Mouse (Mus musculus) CH12.LX (cell line): ENCODE measurements at regions not wholly inside any gene's neighbourhood (a gene's known extent, or its start where the extent isn't known, plus 50 kb on each side); places are given as distances from the start of the nearest gene placed in this dataset.

Experiments
- DNase-seq: peaks from one replicate; pipeline ENCODE4 v3.0.0-alpha.2; 2013; ENCODE audit errors: extremely low read depth
- H3K27ac ChIP-seq: 2 replicates; pipeline ENCODE4 v1.5.1; 2012; ENCODE audit warnings: low read depth, mild to moderate bottlenecking, control low read depth, moderate library complexity; ENCODE audit not compliant: insufficient read depth
- H3K27me3 ChIP-seq: replicated peaks from 2 replicates; pipeline ENCODE3; 2012; ENCODE audit warnings: inconsistent platforms
- H3K36me3 ChIP-seq, 2 experiments: replicated peaks in 1 of 2; 2 replicates each; pipeline versions ENCODE3 to v1.6.1; 2012; ENCODE audit warnings: inconsistent platforms in 1 of 2, low read length in 1 of 2, mild to moderate bottlenecking in 1 of 2, mixed read lengths in 1 of 2, moderate library complexity in 1 of 2; ENCODE audit not compliant: control insufficient read depth in 1 of 2, insufficient read depth in 1 of 2
- H3K4me1 ChIP-seq, 2 experiments: 2 replicates each; pipeline ENCODE4 v1.6.1; 2012; ENCODE audit warnings: inconsistent platforms in 1 of 2, moderate library complexity in 1 of 2; ENCODE audit not compliant: insufficient read depth in 2 of 2, control insufficient read depth in 1 of 2
- H3K4me2 ChIP-seq: 2 replicates; pipeline ENCODE4 v1.6.1; 2012; ENCODE audit warnings: low read depth, mild to moderate bottlenecking, control low read depth; ENCODE audit not compliant: poor library complexity, insufficient read depth, severe bottlenecking
- H3K4me3 ChIP-seq, 3 experiments: fragments of 150-350 bp in 1 of 3; sonication (generic) in 1 of 3; replicated peaks in 1 of 3; 2 replicates each; pipeline versions ENCODE3 to v1.5.1; 2011 to 2012; ENCODE audit warnings: low read depth in 2 of 3, low read length in 2 of 3, mild to moderate bottlenecking in 2 of 3, moderate library complexity in 2 of 3, control low read depth in 1 of 3, improper control_type of control experiment in 1 of 3, inconsistent platforms in 1 of 3, mixed read lengths in 1 of 3; ENCODE audit not compliant: poor library complexity in 1 of 3
- H3K79me2 ChIP-seq: replicated peaks from 2 replicates; pipeline ENCODE4 v1.6.1; 2012; ENCODE audit warnings: mild to moderate bottlenecking, moderate library complexity; ENCODE audit not compliant: control insufficient read depth, poor library complexity, insufficient read depth, severe bottlenecking; ENCODE audit errors: extremely low read depth
- H3K9ac ChIP-seq: 2 replicates; pipeline ENCODE4 v1.6.1; 2012; ENCODE audit warnings: low read depth, mild to moderate bottlenecking, control low read depth, moderate library complexity; ENCODE audit not compliant: insufficient read depth
- H3K9me3 ChIP-seq: replicated peaks from 2 replicates; pipeline ENCODE3; 2012; ENCODE audit warnings: low read length, inconsistent platforms, mixed read lengths
- CTCF ChIP-seq, 2 experiments: IDR thresholded peaks in 1 of 2; conservative IDR thresholded peaks in 1 of 2; 2 replicates each; pipeline ENCODE4 v1.5.1; 2011 to 2012; ENCODE audit warnings: low read depth in 2 of 2, low read length in 2 of 2, improper control_type of control experiment in 1 of 2, inconsistent platforms in 1 of 2, mild to moderate bottlenecking in 1 of 2, moderate library complexity in 1 of 2
- E2F4 ChIP-seq: IDR thresholded peaks from 2 replicates; pipeline ENCODE4 v1.6.1; 2011; ENCODE audit warnings: low read depth, low read length, improper control_type of control experiment; ENCODE audit not compliant: insufficient replicate concordance
- ELF1 ChIP-seq: IDR thresholded peaks from 2 replicates; pipeline ENCODE4 v1.6.1; 2014; ENCODE audit warnings: low read depth, mild to moderate bottlenecking, inconsistent platforms, low read length, improper control_type of control experiment
- EP300 ChIP-seq: IDR thresholded peaks from 2 replicates; pipeline ENCODE4 v1.6.1; 2011; ENCODE audit warnings: low read length, improper control_type of control experiment
- ETS1 ChIP-seq: conservative IDR thresholded peaks from 2 replicates; pipeline ENCODE4 v1.6.1; 2012; ENCODE audit warnings: low read depth, mild to moderate bottlenecking, inconsistent platforms, low read length, improper control_type of control experiment, moderate library complexity
- GABPA ChIP-seq: IDR thresholded peaks from 2 replicates; pipeline ENCODE4 v1.6.1; 2012; ENCODE audit warnings: low read depth, low read length, improper control_type of control experiment, inconsistent platforms; ENCODE audit not compliant: insufficient replicate concordance
- IRF4 ChIP-seq: IDR thresholded peaks from 2 replicates; pipeline ENCODE4 v1.6.1; 2014; ENCODE audit warnings: low read depth, mild to moderate bottlenecking, inconsistent platforms, low read length, improper control_type of control experiment
- JUND ChIP-seq: conservative IDR thresholded peaks from 2 replicates; pipeline ENCODE4 v1.6.1; 2011; ENCODE audit warnings: low read depth, low read length, improper control_type of control experiment
- KAT2A ChIP-seq: IDR thresholded peaks from 2 replicates; pipeline ENCODE4 v1.6.1; 2012; ENCODE audit warnings: low read length, improper control_type of control experiment, inconsistent platforms; ENCODE audit not compliant: insufficient replicate concordance
- MAZ ChIP-seq: IDR thresholded peaks from 2 replicates; pipeline ENCODE4 v1.6.1; 2012; ENCODE audit warnings: low read depth, mild to moderate bottlenecking, inconsistent platforms, low read length, improper control_type of control experiment, moderate library complexity
- MYC ChIP-seq: IDR thresholded peaks from 2 replicates; pipeline ENCODE4 v1.6.1; 2011; ENCODE audit warnings: low read depth, mild to moderate bottlenecking, improper control_type of control experiment, low read length
- PAX5 ChIP-seq: IDR thresholded peaks from 2 replicates; pipeline ENCODE4 v1.6.1; 2012; ENCODE audit warnings: low read length, inconsistent platforms, mixed read lengths
- POLR2A ChIP-seq: IDR thresholded peaks from 2 replicates; pipeline ENCODE4 v1.6.1; 2011; ENCODE audit warnings: low read depth, mild to moderate bottlenecking, improper control_type of control experiment, low read length
- POLR2AphosphoS2 ChIP-seq: IDR thresholded peaks from 2 replicates; pipeline ENCODE4 v1.6.1; 2011; ENCODE audit warnings: low read depth, low read length, improper control_type of control experiment
- SIN3A ChIP-seq: IDR thresholded peaks from 2 replicates; pipeline ENCODE4 v1.6.1; 2012; ENCODE audit warnings: low read length, improper control_type of control experiment, inconsistent platforms
- UBTF ChIP-seq: IDR thresholded peaks from 2 replicates; pipeline ENCODE4 v1.6.1; 2012; ENCODE audit warnings: low read depth, mild to moderate bottlenecking, inconsistent platforms, low read length, improper control_type of control experiment, moderate library complexity
- dilution Hi-C: fragments of 300-500 bp; cut with MboI; formaldehyde crosslinking; loops from 2 replicates; pipeline ENCODE4 v1.14.3; 2020; ENCODE audit warnings: low sequenced_read_pairs; ENCODE audit not compliant: extremely low pct_unique_long_range_greater_than_20kb, extremely low pct_ligation_motif_present
- in situ Hi-C: fragments of 300-500 bp; cut with MboI; formaldehyde crosslinking; loops from 3 replicates; pipeline ENCODE4 v1.14.3; 2019; ENCODE audit warnings: low sequenced_read_pairs, low pct_ligation_motif_present, low pct_unique_long_range_greater_than_20kb, mixed read lengths

DNA sequence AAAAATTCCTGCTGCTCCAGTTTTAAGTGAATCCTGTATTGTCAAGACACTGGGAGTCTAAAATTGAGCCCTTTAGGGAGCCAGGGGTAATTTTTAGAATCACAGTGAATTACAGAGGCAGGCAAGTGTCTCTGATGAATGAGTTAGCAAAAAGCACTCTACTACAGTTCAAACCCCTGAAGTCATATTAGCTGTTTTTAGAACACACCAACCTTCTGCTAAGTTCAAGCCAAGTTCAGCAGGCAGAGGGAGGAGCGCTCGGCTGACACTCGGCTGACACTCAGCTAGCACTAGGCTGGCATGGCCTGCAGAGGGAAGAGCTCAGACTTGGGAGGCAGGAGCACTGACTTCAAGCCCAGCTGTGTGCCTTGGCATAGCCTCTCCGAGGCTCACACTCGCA is 64.0 kb upstream of the Ipo5 start:
- Histone ChIP-seq H3K4me3 (no peak overlapping the region), H3K79me2 (no peaks in the 10 kb centered on the region), H3K9me3 (no peaks in the 10 kb centered on the region), H3K27me3 (no peaks in the 10 kb centered on the region), H3K27ac (no peak overlapping the region), H3K4me2 (no peak overlapping the region), H3K4me1 (peaks cover 15 to 47% of the 10 kb centered on the region in 2 experiments), H3K9ac (no peak overlapping the region), H3K36me3 (no peaks in the 10 kb centered on the region)
- TF ChIP-seq POLR2AphosphoS2 (no peak), IRF4 (no peak), ETS1 (no peak), CTCF (conservative IDR thresholded peaks at IDR 0.05 in 1 of 2, IDR thresholded peaks at IDR 0.05 in 1 of 2; ENCODE audit: low read depth in 2 of 2, low read length in 2 of 2) (no peak), E2F4 (no peak), MYC (no peak), JUND (no peak), SIN3A (no peak), UBTF (no peak), GABPA (no peak), ELF1 (no peak), KAT2A (no peak), POLR2A (no peak)
- in situ Hi-C loops (no loop called here), dilution Hi-C loops (no loop called here)
- DNase-seq: no peak

DNA sequence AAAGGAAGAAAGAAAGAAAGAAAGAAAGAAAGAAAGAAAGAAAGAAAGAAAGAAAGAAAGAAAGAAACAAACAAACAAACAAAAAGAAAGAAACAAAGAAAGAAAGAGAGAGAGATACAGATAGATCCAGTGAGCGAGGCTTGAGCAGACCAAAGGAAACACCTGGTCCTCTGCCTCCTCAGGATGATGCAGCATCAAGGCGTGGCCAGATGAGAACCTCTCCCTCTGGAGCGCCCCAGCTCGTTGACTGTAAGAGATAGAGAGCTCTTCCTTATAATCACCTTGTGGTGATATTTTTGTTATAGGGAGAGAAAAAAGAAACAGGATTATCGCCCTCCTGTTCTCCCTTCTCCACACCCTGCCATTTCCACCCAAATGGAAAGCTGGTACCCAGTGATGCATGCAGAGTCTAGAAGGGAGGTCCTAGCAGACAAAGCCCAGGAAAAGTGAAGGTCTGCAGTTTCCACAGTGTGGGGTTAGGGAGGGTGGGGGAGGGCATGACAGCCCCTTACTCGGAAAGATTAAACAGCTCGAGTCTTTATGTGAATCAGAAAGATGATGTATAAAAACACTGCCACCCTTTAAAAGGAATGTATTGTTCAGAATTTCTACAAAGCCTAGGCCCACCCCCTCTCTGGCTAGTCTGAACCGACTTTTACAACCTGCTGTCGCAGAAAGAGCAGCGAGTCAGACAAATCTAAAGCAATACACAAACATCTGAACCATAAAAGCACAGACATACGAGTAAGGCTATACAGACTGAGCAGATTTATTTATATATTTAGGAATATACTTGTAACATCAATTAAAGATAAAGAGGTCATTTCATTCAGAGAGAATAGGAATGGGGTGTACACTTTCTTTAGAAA is 62.7 kb upstream of the Ipo5 start:
- dilution Hi-C loops: no loop called here

More for the DNA sequence above, 62.7 kb upstream of the Ipo5 start:
- no peak overlapping the region for H3K9ac ChIP-seq
- DNase-seq: no peak
- no peaks in the 10 kb centered on the region for H3K9me3 ChIP-seq
- in situ Hi-C loops: no loop called here
- H3K4me3 ChIP-seq: no peak overlapping the region
- no peaks in the 10 kb centered on the region for H3K27me3 ChIP-seq
- H3K4me2 ChIP-seq: no peak overlapping the region
- TF ChIP-seq EP300 (peak; percentile 19; the same call in 1 of the 2 replicates), MAZ (no peak), PAX5 (no peak)
- no peak overlapping the region for H3K27ac ChIP-seq
- H3K79me2 ChIP-seq: no peaks in the 10 kb centered on the region
- H3K4me1 ChIP-seq: peaks cover 15 to 47% of the 10 kb centered on the region in 2 experiments
- no peaks in the 10 kb centered on the region for H3K36me3 ChIP-seq
